Comparison of ENCODE assay signal across 24 mouse cellular contexts in the genomic region with DNA sequence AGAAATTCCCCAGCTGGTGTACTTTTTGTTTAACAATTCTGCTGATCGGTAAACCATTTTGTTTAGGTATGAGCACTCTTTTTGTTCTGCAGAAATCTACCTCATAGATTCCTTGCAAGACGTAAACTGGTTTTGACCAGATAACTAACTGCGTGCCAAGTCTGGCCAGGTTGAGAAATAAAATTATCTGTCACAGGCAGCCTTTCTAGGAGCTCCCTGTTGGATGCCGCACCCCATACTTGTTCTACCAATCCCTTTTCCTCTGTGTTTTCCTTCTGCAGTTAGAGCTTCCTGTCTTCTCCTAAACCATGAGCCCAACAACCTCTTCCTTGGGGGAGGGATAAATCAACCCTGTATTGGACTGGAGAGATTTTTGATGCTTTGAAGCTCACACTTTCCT.
A peak's percentile ranks its signal among the peaks of the same experiment; 100 is the strongest.
DNase-seq lines count a peak whose midpoint lies in the region; ATAC-seq lines count a peak whose summit lies in the region.
"Had no signal": no experiment of that assay in that cellular context is flagged by ENCODE, and none has a peak within 500 bp of the region (broad histone marks: within the 10 kb centered on the region; RNA-seq: fewer than 3 reads in every experiment).

No protein-coding gene starts in this region.

- DNase-seq in liver, embryonic 11.5 days (ENCODE audit: low spot score) = no peak
- DNase-seq in liver, embryonic 13.5 days = no peak
- DNase-seq in cerebellum, postnatal 4 days (ENCODE audit: low spot score in 2 of 2) = no peak
- DNase-seq in urinary bladder, postnatal 4 days (ENCODE audit: low spot score in 2 of 2) = no peak
- no peak for DNase-seq in kidney, adult 18-20 months
- DNase-seq: adrenal gland, adult 2 months; adrenal gland, postnatal 14 days; cerebellum, adult 11-12 months; cerebellum, adult 8-10 months; cerebellum, postnatal 36 days; forebrain, postnatal 0 days; gastrocnemius, postnatal 25 days; heart, adult 18-20 months; heart, postnatal 10 days; heart, postnatal 36 days had no signal

- H3K27ac ChIP-seq in liver, embryonic 11.5 days (ENCODE audit: low read depth, low read length) = no peak overlapping the region
- H3K27ac ChIP-seq in liver, embryonic 13.5 days = no peak overlapping the region
- H3K27ac ChIP-seq: forebrain, embryonic 10.5 days; heart, embryonic 15.5 days; hindbrain, embryonic 10.5 days; hindbrain, embryonic 13.5 days had no signal

- H3K27me3 ChIP-seq in liver, embryonic 11.5 days (replicated peaks; ENCODE audit: control insufficient read depth, insufficient read depth, low read length) = no peaks in the 10 kb centered on the region
- no peaks in the 10 kb centered on the region for H3K27me3 ChIP-seq in liver, embryonic 13.5 days
- H3K27me3 ChIP-seq: heart, embryonic 12.5 days; heart, embryonic 15.5 days; hindbrain, embryonic 13.5 days had no signal

- H3K9ac ChIP-seq in liver, embryonic 11.5 days (ENCODE audit: low read depth, low read length) = no peak overlapping the region
- H3K9ac ChIP-seq in liver, embryonic 13.5 days = no peak overlapping the region
- H3K9ac ChIP-seq: forebrain, postnatal 0 days; heart, embryonic 12.5 days; heart, embryonic 15.5 days; hindbrain, embryonic 13.5 days had no signal

- H3K36me3 ChIP-seq in liver, embryonic 11.5 days (ENCODE audit: control insufficient read depth, insufficient read depth, low read length) = no peaks in the 10 kb centered on the region
- H3K36me3 ChIP-seq in liver, embryonic 13.5 days = no peaks in the 10 kb centered on the region
- H3K36me3 ChIP-seq: forebrain, embryonic 10.5 days; heart, embryonic 12.5 days; heart, embryonic 15.5 days; hindbrain, embryonic 10.5 days; hindbrain, embryonic 13.5 days had no signal

- no peaks in the 10 kb centered on the region for H3K9me3 ChIP-seq in liver, embryonic 11.5 days (ENCODE audit: control insufficient read depth, low read length)
- H3K9me3 ChIP-seq in liver, embryonic 13.5 days (replicated peaks) = no peaks in the 10 kb centered on the region
- H3K9me3 ChIP-seq: forebrain, embryonic 10.5 days; heart, embryonic 12.5 days; heart, embryonic 15.5 days; hindbrain, embryonic 10.5 days; hindbrain, embryonic 13.5 days had no signal

- 64% methylated on average over 4 of the region's 4 CpGs for WGBS in liver, embryonic 11.5 days
- whole genome bisulfite sequencing in liver, embryonic 13.5 days (ENCODE audit: insufficient replicate concordance) = 44% methylated on average over 4 of the region's 4 CpGs

- H3K4me1 ChIP-seq in liver, embryonic 11.5 days (replicated peaks; ENCODE audit: control insufficient read depth, insufficient read depth, low read length) = 0 out of 2 replicates have a peak, but pooled peaks cover 4% of the 10 kb centered on the region
- H3K4me1 ChIP-seq in liver, embryonic 13.5 days (replicated peaks) = peaks cover 12% of the 10 kb centered on the region
- H3K4me1 ChIP-seq: forebrain, embryonic 10.5 days; hindbrain, embryonic 10.5 days; hindbrain, embryonic 13.5 days had no signal

- ATAC-seq in liver, embryonic 11.5 days (replicated peaks; ENCODE audit: low FRiP score) = peak; percentile 74
- peak; percentile 78 for ATAC-seq in liver, embryonic 13.5 days (ENCODE audit: low read depth)
- peak; percentile 57 for ATAC-seq in megakaryocyte progenitor cell, adult 5-6 weeks (replicated peaks; ENCODE audit: poor library complexity)
- ATAC-seq: CD4-positive, CD25-positive, alpha-beta regulatory T cell, adult 4 months; forebrain, embryonic 14.5 days; forebrain, postnatal 0 days; hindbrain, embryonic 16.5 days had no signal

- no peak overlapping the region for H3K4me3 ChIP-seq in liver, embryonic 11.5 days (ENCODE audit: low read depth, low read length)
- no peak overlapping the region for H3K4me3 ChIP-seq in liver, embryonic 13.5 days (replicated peaks)
- H3K4me3 ChIP-seq: forebrain, embryonic 10.5 days; heart, embryonic 12.5 days; heart, embryonic 15.5 days; hindbrain, embryonic 10.5 days; hindbrain, embryonic 13.5 days had no signal

- H3K4me2 ChIP-seq in liver, embryonic 11.5 days = no peak overlapping the region
- no peak overlapping the region for H3K4me2 ChIP-seq in liver, embryonic 13.5 days
- H3K4me2 ChIP-seq: heart, embryonic 12.5 days; heart, embryonic 15.5 days; hindbrain, embryonic 13.5 days had no signal
